Mouse (Mus musculus): ENCODE measurements around the gene Btbd35f8.
"Not testable (repeated sequence)": the region's sequence is repeated elsewhere in the genome, so short reads cannot be mapped to it uniquely, and the experiment has no call there.

Btbd35f8 gene

GRCm38 (mm10) chrX:34450224-34450623 lies at the start of gene Btbd35f8:
Gene Btbd35f8, plus strand, starts transcription at chrX:34450524.
- H3K36me3 ChIP-seq (ENCODE audit: control insufficient read depth, insufficient read depth, low read length, poor library complexity, severe bottlenecking); H3K27me3 ChIP-seq (ENCODE audit: control insufficient read depth, insufficient read depth, low read length, poor library complexity, severe bottlenecking); DNase-seq (ENCODE audit: low read depth, low spot score): not testable (repeated sequence)

Measured in splenic B cell, adult 2 months (primary cell).